Mouse (Mus musculus): ENCODE measurements at regions not wholly inside any gene's neighbourhood (a gene's known extent, or its start where the extent isn't known, plus 50 kb on each side); places are given as distances from the start of the nearest gene placed in this dataset.
A peak's percentile ranks its signal among the peaks of the same experiment; 100 is the strongest.

DNA sequence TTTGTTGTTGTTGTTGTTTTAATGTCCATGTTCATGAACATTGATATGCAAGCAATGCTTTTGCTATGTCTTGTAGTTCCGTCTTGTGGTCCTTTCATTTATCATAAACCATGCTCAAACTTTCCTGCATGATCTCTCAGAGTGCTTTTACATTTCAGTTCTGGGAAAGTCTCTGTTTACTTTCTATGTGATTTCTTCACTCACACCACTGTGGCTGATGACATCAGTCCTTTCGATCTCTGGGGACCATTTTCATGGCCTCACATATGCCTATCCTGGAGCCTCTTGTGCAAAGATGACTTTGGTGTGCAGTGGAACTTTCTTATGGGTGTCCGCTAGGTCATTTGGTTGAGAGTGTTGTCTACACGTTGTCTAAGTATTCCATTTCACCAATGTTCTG is 105.1 kb downstream of the Bcl2l11 start:
- H3K36me3 ChIP-seq (replicated peaks; ENCODE audit: insufficient read depth, low read length) = no peaks in the 10 kb centered on the region
- TF ChIP-seq CTCF (IDR thresholded peaks at IDR 0.05; ENCODE audit: low read depth) (no peak), EP300 (IDR thresholded peaks at IDR 0.05; ENCODE audit: low read depth) (no peak)
- no peak overlapping the region for H3K4me2 ChIP-seq (ENCODE audit: low read depth, low read length)
- WGBS (ENCODE audit: insufficient replicate concordance) = 63% methylated on average over 4 of the region's 4 CpGs
- H3K4me3 ChIP-seq (ENCODE audit: low read depth, low read length) = no peak overlapping the region
- H3K9ac ChIP-seq (replicated peaks) = no peak overlapping the region
- H3K4me1 ChIP-seq (ENCODE audit: insufficient read depth) = peaks cover 8% of the 10 kb centered on the region; the same call in 1 of the 2 replicates
- no peaks in the 10 kb centered on the region for H3K9me3 ChIP-seq (ENCODE audit: low read length)
- DNase-seq (no peak), ATAC-seq (peak; percentile 72)
- H3K27ac ChIP-seq (ENCODE audit: low read depth) = no peak overlapping the region
- H3K27me3 ChIP-seq (ENCODE audit: insufficient read depth, low read length) = no peaks in the 10 kb centered on the region

DNA sequence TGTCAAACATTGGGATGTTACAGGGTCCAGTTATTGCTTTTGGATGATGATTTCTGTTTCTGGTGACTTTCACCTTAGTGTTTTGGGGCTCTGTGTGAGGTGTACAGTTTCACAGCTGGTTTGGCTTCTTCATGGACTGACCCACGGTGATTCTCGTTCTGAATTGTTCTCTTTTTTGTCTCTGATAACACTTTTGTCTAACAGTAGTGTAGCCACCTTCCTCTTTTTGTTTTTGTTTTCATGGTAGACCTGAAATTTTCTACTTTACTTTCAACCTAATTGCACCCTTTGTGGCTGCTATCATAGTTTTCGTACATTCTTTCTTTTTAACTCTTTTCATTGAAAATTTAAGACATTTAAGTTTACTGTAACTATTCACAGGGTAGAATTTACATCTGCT is 105.5 kb downstream of the Bcl2l11 start:
- 53% methylated on average over 3 of the region's 3 CpGs for WGBS (ENCODE audit: insufficient replicate concordance)
- H3K27ac ChIP-seq (ENCODE audit: low read depth) = no peak overlapping the region
- H3K27me3 ChIP-seq (ENCODE audit: insufficient read depth, low read length) = no peaks in the 10 kb centered on the region
- TF ChIP-seq CTCF (IDR thresholded peaks at IDR 0.05; ENCODE audit: low read depth) (no peak), EP300 (IDR thresholded peaks at IDR 0.05; ENCODE audit: low read depth) (no peak)
- no peak overlapping the region for H3K9ac ChIP-seq (replicated peaks)
- peaks cover 8% of the 10 kb centered on the region; the same call in 1 of the 2 replicates for H3K4me1 ChIP-seq (ENCODE audit: insufficient read depth)
- ATAC-seq = no peak
- no peaks in the 10 kb centered on the region for H3K9me3 ChIP-seq (ENCODE audit: low read length)
- no peaks in the 10 kb centered on the region for H3K36me3 ChIP-seq (replicated peaks; ENCODE audit: insufficient read depth, low read length)
- H3K4me3 ChIP-seq (ENCODE audit: low read depth, low read length) = no peak overlapping the region
- no peak for DNase-seq
- no peak overlapping the region for H3K4me2 ChIP-seq (ENCODE audit: low read depth, low read length)

DNA sequence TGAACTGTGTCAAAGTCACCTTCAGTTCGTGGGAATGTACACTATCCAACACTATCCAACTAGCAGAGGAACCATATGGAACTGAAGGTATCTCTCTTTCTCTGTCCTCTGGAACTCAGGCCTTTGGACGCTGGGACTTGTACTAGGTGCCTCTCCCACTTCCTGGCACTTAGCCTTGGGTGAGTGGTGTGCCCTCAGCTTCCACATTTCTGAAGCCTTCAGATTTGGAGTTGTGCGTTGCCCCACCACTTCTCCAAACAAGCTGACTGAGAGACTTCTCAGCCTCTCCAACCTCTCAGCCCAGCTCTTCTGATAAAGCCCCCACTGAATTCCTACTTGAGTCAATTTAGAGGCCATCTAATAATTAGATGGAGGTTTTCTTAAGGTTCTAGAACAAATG is 106.2 kb downstream of the Bcl2l11 start:
- Histone ChIP-seq H3K9ac (replicated peaks) (no peak overlapping the region), H3K27me3 (ENCODE audit: insufficient read depth, low read length) (no peaks in the 10 kb centered on the region), H3K4me2 (ENCODE audit: low read depth, low read length) (no peak overlapping the region), H3K27ac (ENCODE audit: low read depth) (no peak overlapping the region), H3K4me1 (ENCODE audit: insufficient read depth) (peaks cover 8% of the 10 kb centered on the region; the same call in 1 of the 2 replicates), H3K9me3 (ENCODE audit: low read length) (no peaks in the 10 kb centered on the region), H3K36me3 (replicated peaks; ENCODE audit: insufficient read depth, low read length) (no peaks in the 10 kb centered on the region), H3K4me3 (ENCODE audit: low read depth, low read length) (no peak overlapping the region)
- WGBS (ENCODE audit: insufficient replicate concordance) = 45% methylated on average over 3 of the region's 3 CpGs
- ATAC-seq (no peak), DNase-seq (no peak)
- no peak for TF ChIP-seq EP300 (IDR thresholded peaks at IDR 0.05; ENCODE audit: low read depth)
- no peak for TF ChIP-seq CTCF (IDR thresholded peaks at IDR 0.05; ENCODE audit: low read depth)

DNA sequence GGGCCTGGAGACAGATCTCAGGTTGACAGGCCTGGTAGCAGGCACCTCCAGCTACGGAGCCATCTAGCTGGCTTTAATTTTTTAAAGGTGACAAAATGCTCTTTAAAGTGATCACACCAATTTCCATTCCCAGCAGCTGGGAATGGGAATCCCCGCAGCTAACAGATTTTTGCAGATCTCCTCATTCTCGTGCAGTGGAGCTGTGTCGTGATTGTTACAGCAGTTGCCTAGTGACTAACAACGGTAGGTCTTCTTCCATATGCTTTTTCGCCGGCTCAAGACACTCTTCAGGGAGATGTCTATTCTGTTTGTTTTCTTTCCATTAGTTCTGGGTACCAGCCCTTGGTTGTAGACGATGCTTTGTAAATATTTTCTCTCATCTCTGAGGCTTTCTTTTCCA is 109.3 kb downstream of the Bcl2l11 start:
- Histone ChIP-seq H3K9ac (replicated peaks) (no peak overlapping the region), H3K4me1 (ENCODE audit: insufficient read depth) (peaks cover 8% of the 10 kb centered on the region; the same call in 1 of the 2 replicates), H3K27ac (ENCODE audit: low read depth) (no peak overlapping the region), H3K4me3 (ENCODE audit: low read depth, low read length) (no peak overlapping the region), H3K4me2 (ENCODE audit: low read depth, low read length) (no peak overlapping the region), H3K36me3 (replicated peaks; ENCODE audit: insufficient read depth, low read length) (no peaks in the 10 kb centered on the region), H3K9me3 (ENCODE audit: low read length) (no peaks in the 10 kb centered on the region), H3K27me3 (ENCODE audit: insufficient read depth, low read length) (no peaks in the 10 kb centered on the region)
- ATAC-seq (no peak), DNase-seq (no peak)
- 80% methylated on average over 8 of the region's 8 CpGs for WGBS (ENCODE audit: insufficient replicate concordance)
- TF ChIP-seq CTCF (IDR thresholded peaks at IDR 0.05; ENCODE audit: low read depth) (no peak), EP300 (IDR thresholded peaks at IDR 0.05; ENCODE audit: low read depth) (no peak)

DNA sequence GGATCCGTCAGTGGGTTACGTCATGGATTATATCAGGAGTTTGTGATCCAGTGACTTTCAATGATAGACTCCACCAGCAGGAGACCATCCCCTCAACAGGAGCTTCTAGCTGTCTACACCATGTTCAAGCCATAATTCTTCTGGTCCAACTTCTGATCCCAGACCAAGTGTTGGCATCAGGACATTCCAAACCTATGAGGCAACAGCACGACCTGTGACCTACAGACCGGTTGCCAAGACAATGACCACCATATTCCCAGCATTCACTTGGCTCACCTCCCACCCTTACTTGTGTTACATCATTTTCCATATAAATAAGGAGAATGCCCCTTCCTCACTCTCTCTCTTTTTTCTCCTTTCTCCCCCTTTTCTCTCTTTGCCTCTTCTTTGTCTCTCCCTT is 113.6 kb downstream of the Bcl2l11 start:
- 0 out of 2 replicates have a peak, but pooled peaks cover 6% of the 10 kb centered on the region for H3K4me1 ChIP-seq (ENCODE audit: insufficient read depth)
- DNase-seq (no peak), ATAC-seq (no peak)
- H3K9me3 ChIP-seq (ENCODE audit: low read length) = no peaks in the 10 kb centered on the region
- H3K36me3 ChIP-seq (replicated peaks; ENCODE audit: insufficient read depth, low read length) = no peaks in the 10 kb centered on the region
- H3K4me3 ChIP-seq (ENCODE audit: low read depth, low read length) = no peak overlapping the region
- WGBS (ENCODE audit: insufficient replicate concordance) = 73% methylated on average over 4 of the region's 4 CpGs
- no peak overlapping the region for H3K4me2 ChIP-seq (ENCODE audit: low read depth, low read length)
- no peak overlapping the region for H3K27ac ChIP-seq (ENCODE audit: low read depth)
- no peak overlapping the region for H3K9ac ChIP-seq (replicated peaks)
- H3K27me3 ChIP-seq (ENCODE audit: insufficient read depth, low read length) = no peaks in the 10 kb centered on the region
- TF ChIP-seq CTCF (IDR thresholded peaks at IDR 0.05; ENCODE audit: low read depth) = no peak
- TF ChIP-seq EP300 (IDR thresholded peaks at IDR 0.05; ENCODE audit: low read depth) = no peak

DNA sequence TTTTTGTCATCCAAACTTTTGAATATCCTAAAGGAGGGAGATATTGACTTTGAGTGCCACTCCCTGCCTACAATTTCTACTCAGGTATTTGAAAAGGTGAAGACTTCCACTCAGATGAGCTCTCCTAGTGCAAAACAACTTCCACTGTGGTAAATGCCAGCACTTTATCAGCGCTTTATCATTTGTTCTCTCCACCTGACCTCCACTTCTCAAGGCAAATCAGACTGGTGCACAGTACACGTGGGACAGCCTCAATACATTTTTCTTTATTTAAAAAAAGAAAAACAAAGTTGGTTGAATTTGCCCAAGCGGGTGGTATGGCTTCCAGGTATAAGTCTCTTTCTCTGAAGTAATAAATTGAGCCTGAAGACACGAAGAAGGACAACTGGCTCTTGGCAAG is 114.2 kb downstream of the Bcl2l11 start:
- 63% methylated on average over 4 of the region's 4 CpGs for WGBS (ENCODE audit: insufficient replicate concordance)
- DNase-seq (no peak), ATAC-seq (no peak)
- no peak overlapping the region for H3K4me2 ChIP-seq (ENCODE audit: low read depth, low read length)
- H3K4me1 ChIP-seq (ENCODE audit: insufficient read depth) = 0 out of 2 replicates have a peak, but pooled peaks cover 6% of the 10 kb centered on the region
- TF ChIP-seq CTCF (IDR thresholded peaks at IDR 0.05; ENCODE audit: low read depth) (no peak), EP300 (IDR thresholded peaks at IDR 0.05; ENCODE audit: low read depth) (no peak)
- H3K27me3 ChIP-seq (ENCODE audit: insufficient read depth, low read length) = no peaks in the 10 kb centered on the region
- no peak overlapping the region for H3K4me3 ChIP-seq (ENCODE audit: low read depth, low read length)
- H3K9me3 ChIP-seq (ENCODE audit: low read length) = no peaks in the 10 kb centered on the region
- no peaks in the 10 kb centered on the region for H3K36me3 ChIP-seq (replicated peaks; ENCODE audit: insufficient read depth, low read length)
- H3K27ac ChIP-seq (ENCODE audit: low read depth) = no peak overlapping the region
- no peak overlapping the region for H3K9ac ChIP-seq (replicated peaks)
